Mouse (Mus musculus) gastrocnemius, adult 18-20 months (tissue): ENCODE results near the gene Cask. TPM values are rescaled to one million over a fixed set of nuclear protein-coding genes. Genes with fewer than 3 reads are reported as not detected.
A peak's percentile ranks its signal among the peaks of the same experiment; 100 is the strongest.

ENCODE experiments used
- DNase-seq: peaks from one replicate; pipeline ENCODE4 v3.0.0; 2021; ENCODE audit warnings: low spot score
- total RNA-seq, 2 experiments: library from RNA; stranded (reverse); gene quantifications; 2 replicates each; pipeline ENCODE4 v1.2.3; 2021

Gene Cask
- total RNA-seq, 2 experiments from 2014 or later, result 9.3 to 12.7 TPM

- DNase-seq, result no peak
Measured at GRCm38 (mm10) chrX:13725573-13726403, 125.4 kb downstream of the Cask start.

GRCm38 (mm10) chrX:13720296-13720829 lies 130.8 kb downstream of the Cask start:
- no peak for DNase-seq

- DNase-seq, result no peak
Measured at GRCm38 (mm10) chrX:13718283-13718682, 132.9 kb downstream of the Cask start.

- no peak for DNase-seq
Measured at GRCm38 (mm10) chrX:13716796-13717569, 134.2 kb downstream of the Cask start.

GRCm38 (mm10) chrX:13710174-13710573 lies 141.0 kb downstream of the Cask start:
- peak; percentile 49 for DNase-seq

GRCm38 (mm10) chrX:13705051-13705450 lies 146.1 kb downstream of the Cask start:
- peak; percentile 1 for DNase-seq

- DNase-seq, result no peak
Measured at GRCm38 (mm10) chrX:13700681-13701080, 150.5 kb downstream of the Cask start.

- no peak for DNase-seq
Measured at GRCm38 (mm10) chrX:13691865-13692264, 159.3 kb downstream of the Cask start.

- no peak for DNase-seq
Measured at GRCm38 (mm10) chrX:13688356-13688755, 162.8 kb downstream of the Cask start.

GRCm38 (mm10) chrX:13686589-13686988 lies 164.6 kb downstream of the Cask start:
- DNase-seq, result no peak

GRCm38 (mm10) chrX:13681748-13682147 lies 169.4 kb downstream of the Cask start:
- DNase-seq, result no peak

- DNase-seq, result no peak
Measured at GRCm38 (mm10) chrX:13673001-13673400, 178.2 kb downstream of the Cask start.

GRCm38 (mm10) chrX:13670342-13670741 lies 180.8 kb downstream of the Cask start:
- DNase-seq, result no peak

GRCm38 (mm10) chrX:13668867-13669266 lies 182.3 kb downstream of the Cask start:
- no peak for DNase-seq

GRCm38 (mm10) chrX:13661063-13661462 lies 190.1 kb downstream of the Cask start, which contains the start of gene Gpr82:
Gene Gpr82 (plus strand): TSS chrX:13661363.
- no peak for DNase-seq

GRCm38 (mm10) chrX:13659201-13659890 lies 191.8 kb downstream of the Cask start:
- DNase-seq, result no peak

- DNase-seq, result no peak
Measured at GRCm38 (mm10) chrX:13658616-13659140, 192.5 kb downstream of the Cask start.

- DNase-seq, result peak; percentile 21
Measured at GRCm38 (mm10) chrX:13656721-13657120, 194.4 kb downstream of the Cask start.

- DNase-seq, result no peak
Measured at GRCm38 (mm10) chrX:13655906-13656305, 195.3 kb downstream of the Cask start.

- DNase-seq, result no peak
Measured at GRCm38 (mm10) chrX:13655005-13655421, 196.2 kb downstream of the Cask start.

GRCm38 (mm10) chrX:13652291-13652690 lies 198.9 kb downstream of the Cask start:
- no peak for DNase-seq
